Mouse (Mus musculus) C2C12 (cell line): Measurements from ENCODE around the gene Trak1.

Experiments used
- CTCF ChIP-seq: IDR thresholded peaks from one replicate; pipeline ENCODE4 v1.5.1; 2011; ENCODE audit not compliant: control insufficient read depth, insufficient read depth, insufficient read length
- MAX ChIP-seq: IDR thresholded peaks from one replicate; pipeline ENCODE4 v1.6.1; 2011; ENCODE audit warnings: mild to moderate bottlenecking, control low read depth
- MYOG ChIP-seq: IDR thresholded peaks from one replicate; pipeline ENCODE4 v1.6.1; 2011; ENCODE audit not compliant: control insufficient read depth, insufficient read length; ENCODE audit errors: extremely low read depth
- USF1 ChIP-seq: IDR thresholded peaks from one replicate; pipeline ENCODE4 v1.6.1; 2011; ENCODE audit warnings: low read depth, mild to moderate bottlenecking, control low read depth, moderate library complexity

GRCm38 (mm10) chr9:121315901-121316595, 18.7 kb downstream of the Trak1 start:
- TF ChIP-seq CTCF: no peak
- no peak for TF ChIP-seq USF1
- no peak for TF ChIP-seq MYOG
- TF ChIP-seq MAX: no peak
